In the genomic region with DNA sequence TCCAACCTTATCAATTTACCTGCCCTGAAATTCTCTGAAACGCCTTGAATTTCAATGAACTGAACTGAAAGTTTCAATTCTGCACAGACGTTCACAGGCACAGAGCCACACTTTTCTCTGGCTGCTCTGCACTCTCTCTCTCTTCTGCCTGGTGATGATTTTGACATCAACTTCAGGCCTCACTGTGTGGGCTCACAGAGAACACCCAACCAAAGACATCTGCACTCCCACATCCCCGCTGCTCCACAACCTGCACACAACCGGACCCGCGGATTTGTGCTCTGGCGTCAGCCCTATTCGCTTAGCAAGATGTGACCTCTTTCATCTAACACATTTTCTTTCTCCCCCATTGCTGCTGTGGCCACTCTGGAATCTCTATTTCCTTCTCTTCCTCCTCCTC, we compare ENCODE assay signal across 8 mouse cellular contexts. TPM values are rescaled to one million over a fixed set of nuclear protein-coding genes. Genes with fewer than 3 reads are reported as not detected.
A peak's percentile ranks its signal among the peaks of the same experiment; 100 is the strongest.
DNase-seq lines count a peak whose midpoint lies in the region; ATAC-seq and TF ChIP-seq lines count a peak whose summit lies in the region.

No protein-coding gene starts in this region.

- H3K4me3 ChIP-seq in kidney, embryonic 16.5 days (ENCODE audit: low read length) = peak overlapping the region; percentile 78
- no peak overlapping the region for H3K4me3 ChIP-seq in kidney, adult 2 months (ENCODE audit: insufficient read depth, low read depth, low read length)
- peak overlapping the region; percentile 25 for H3K4me3 ChIP-seq in ES-Bruce4 (ENCODE audit: low read depth, low read length)
- peak overlapping the region; percentile 84 for H3K4me3 ChIP-seq in cortical plate, adult 2 months (ENCODE audit: insufficient read depth, low read length)
- peak overlapping the region; percentile 90 for H3K4me3 ChIP-seq in intestine, embryonic 16.5 days (ENCODE audit: low read length)
- H3K4me3 ChIP-seq in olfactory bulb, adult 2 months (ENCODE audit: insufficient read depth, low read depth, low read length) = peak overlapping the region; percentile 34; the same call in 1 of the 2 replicates
- no peak overlapping the region for H3K4me3 ChIP-seq in thymus, adult 2 months (ENCODE audit: control insufficient read depth, insufficient read depth, low read length)

- TF ChIP-seq EP300 in ES-Bruce4 (IDR thresholded peaks at IDR 0.05; ENCODE audit: insufficient read depth, low read depth, low read length) = no peak

- no peaks in the 10 kb centered on the region for H3K9me3 ChIP-seq in kidney, embryonic 16.5 days (ENCODE audit: low read length)
- H3K9me3 ChIP-seq in ES-Bruce4 (replicated peaks; ENCODE audit: control insufficient read depth, insufficient read depth, low read length, poor library complexity, severe bottlenecking) = no peaks in the 10 kb centered on the region
- H3K9me3 ChIP-seq in intestine, embryonic 16.5 days (ENCODE audit: control insufficient read depth, low read length) = no peaks in the 10 kb centered on the region

- WGBS in kidney, embryonic 16.5 days = 29% methylated on average over 8 of the region's 8 CpGs
- 34% methylated on average over 8 of the region's 8 CpGs for WGBS in kidney, adult 2 months
- WGBS in intestine, embryonic 16.5 days = 28% methylated on average over 8 of the region's 8 CpGs
- 11% methylated on average over 8 of the region's 8 CpGs for WGBS in olfactory bulb, adult 2 months
- WGBS in thymus, adult 2 months = 25% methylated on average over 8 of the region's 8 CpGs

- no peak for TF ChIP-seq POLR2A in kidney, adult 2 months (IDR thresholded peaks at IDR 0.05; ENCODE audit: low read depth, low read length)
- TF ChIP-seq POLR2A in ES-Bruce4 (IDR thresholded peaks at IDR 0.05; ENCODE audit: insufficient read depth, low read length) = no peak
- TF ChIP-seq POLR2A in cortical plate, adult 2 months (IDR thresholded peaks at IDR 0.05; ENCODE audit: extremely low read depth, insufficient read depth, low read length) = no peak
- no peak for TF ChIP-seq POLR2A in olfactory bulb, adult 2 months (IDR thresholded peaks at IDR 0.05; ENCODE audit: insufficient read depth, low read depth, low read length)
- no peak for TF ChIP-seq POLR2A in thymus, adult 2 months (IDR thresholded peaks at IDR 0.05; ENCODE audit: control insufficient read depth, extremely low read depth, insufficient read depth, low read length, poor library complexity)

- H3K4me2 ChIP-seq in kidney, embryonic 16.5 days (replicated peaks; ENCODE audit: low read depth, low read length) = peak overlapping the region; percentile 80
- peak overlapping the region; percentile 79; the same call in 1 of the 2 replicates for H3K4me2 ChIP-seq in intestine, embryonic 16.5 days (ENCODE audit: low read depth, low read length)

- no peak for DNase-seq in kidney, adult 2 months
- no peak for DNase-seq in adrenal gland, adult 8-10 months
- DNase-seq in thymus, adult 2 months = no peak

- no peak for ATAC-seq in kidney, embryonic 16.5 days (ENCODE audit: low FRiP score, low TSS enrichment)
- ATAC-seq in intestine, embryonic 16.5 days = no peak

- H3K9ac ChIP-seq in kidney, embryonic 16.5 days (replicated peaks; ENCODE audit: low read length) = no peak overlapping the region
- H3K9ac ChIP-seq in ES-Bruce4 (ENCODE audit: low read depth, poor library complexity, severe bottlenecking) = peak overlapping the region; percentile 6; the same call in 1 of the 2 replicates
- H3K9ac ChIP-seq in intestine, embryonic 16.5 days (ENCODE audit: low read depth, low read length) = peak overlapping the region; percentile 20; the same call in 1 of the 2 replicates

- H3K4me1 ChIP-seq in kidney, embryonic 16.5 days (ENCODE audit: insufficient read depth, low read length) = peaks cover 12% of the 10 kb centered on the region
- no peaks in the 10 kb centered on the region; the same call in 1 of the 2 replicates for H3K4me1 ChIP-seq in kidney, adult 2 months (ENCODE audit: control insufficient read depth, insufficient read depth, low read length)
- no peaks in the 10 kb centered on the region for H3K4me1 ChIP-seq in ES-Bruce4 (ENCODE audit: control insufficient read depth, insufficient read depth, low read length)
- H3K4me1 ChIP-seq in cortical plate, adult 2 months (ENCODE audit: control insufficient read depth, insufficient read depth, low read length) = peaks cover 4% of the 10 kb centered on the region; the same call in 1 of the 2 replicates
- H3K4me1 ChIP-seq in intestine, embryonic 16.5 days (ENCODE audit: control insufficient read depth, insufficient read depth, low read length) = peaks cover 11% of the 10 kb centered on the region
- H3K4me1 ChIP-seq in olfactory bulb, adult 2 months (ENCODE audit: control insufficient read depth, insufficient read depth, low read length) = peaks cover 8% of the 10 kb centered on the region
- H3K4me1 ChIP-seq in thymus, adult 2 months (replicated peaks; ENCODE audit: control insufficient read depth, insufficient read depth, low read length) = peaks cover 9% of the 10 kb centered on the region

- H3K36me3 ChIP-seq in kidney, embryonic 16.5 days (ENCODE audit: insufficient read depth, low read length) = no peaks in the 10 kb centered on the region
- no peaks in the 10 kb centered on the region for H3K36me3 ChIP-seq in kidney, adult 2 months (ENCODE audit: control insufficient read depth, insufficient read depth, low read length)
- H3K36me3 ChIP-seq in ES-Bruce4 (ENCODE audit: control insufficient read depth, insufficient read depth, low read length, poor library complexity, severe bottlenecking) = no peaks in the 10 kb centered on the region
- H3K36me3 ChIP-seq in intestine, embryonic 16.5 days (ENCODE audit: control insufficient read depth, insufficient read depth, low read length) = no peaks in the 10 kb centered on the region
- H3K36me3 ChIP-seq in thymus, adult 2 months (ENCODE audit: control insufficient read depth, insufficient read depth, low read length) = peaks cover 6% of the 10 kb centered on the region; the same call in 1 of the 2 replicates

- H3K27ac ChIP-seq in kidney, embryonic 16.5 days (ENCODE audit: low read length) = 0 out of 2 replicates have a peak overlapping the region, but pooled peaks have one; percentile 24
- H3K27ac ChIP-seq in kidney, adult 2 months (ENCODE audit: insufficient read depth, low read depth, low read length) = no peak overlapping the region
- H3K27ac ChIP-seq in ES-Bruce4 (ENCODE audit: insufficient read depth, low read length) = peak overlapping the region; percentile 73
- H3K27ac ChIP-seq in cortical plate, adult 2 months (ENCODE audit: insufficient read depth, low read length) = no peak overlapping the region
- H3K27ac ChIP-seq in intestine, embryonic 16.5 days (ENCODE audit: low read length) = peak overlapping the region; percentile 96; the same call in 1 of the 2 replicates
- H3K27ac ChIP-seq in olfactory bulb, adult 2 months (ENCODE audit: insufficient read depth, low read depth, low read length) = no peak overlapping the region; the same call in 1 of the 2 replicates
- H3K27ac ChIP-seq in thymus, adult 2 months (ENCODE audit: control insufficient read depth, insufficient read depth, low read length) = no peak overlapping the region

- no peak for TF ChIP-seq CTCF in kidney, adult 2 months (conservative IDR thresholded peaks at IDR 0.05; ENCODE audit: insufficient read depth, insufficient read length, low read depth, low read length)
- TF ChIP-seq CTCF in ES-Bruce4 (IDR thresholded peaks at IDR 0.05; ENCODE audit: low read depth, low read length) = no peak
- no peak for TF ChIP-seq CTCF in cortical plate, adult 2 months (IDR thresholded peaks at IDR 0.05; ENCODE audit: extremely low read depth, insufficient read depth, low read length)
- TF ChIP-seq CTCF in olfactory bulb, adult 2 months (IDR thresholded peaks at IDR 0.05; ENCODE audit: insufficient read depth, low read depth, low read length) = no peak
- no peak for TF ChIP-seq CTCF in thymus, adult 2 months (IDR thresholded peaks at IDR 0.05; ENCODE audit: borderline replicate concordance, control insufficient read depth, extremely low read depth, insufficient read depth, low read length, poor library complexity)

- H3K27me3 ChIP-seq in kidney, embryonic 16.5 days (ENCODE audit: insufficient read depth, low read length) = no peaks in the 10 kb centered on the region
- H3K27me3 ChIP-seq in kidney, adult 2 months (replicated peaks; ENCODE audit: control insufficient read depth, insufficient read depth, low read length) = no peaks in the 10 kb centered on the region
- H3K27me3 ChIP-seq in ES-Bruce4 (ENCODE audit: control insufficient read depth, insufficient read depth, low read length, poor library complexity, severe bottlenecking) = no peaks in the 10 kb centered on the region
- H3K27me3 ChIP-seq in intestine, embryonic 16.5 days (replicated peaks; ENCODE audit: control insufficient read depth, insufficient read depth, low read length) = no peaks in the 10 kb centered on the region
- H3K27me3 ChIP-seq in thymus, adult 2 months (ENCODE audit: control insufficient read depth, insufficient read depth, low read length) = no peaks in the 10 kb centered on the region

RNA-seq across cellular contexts. Expression of a gene that starts 18.0 kb away (rescaled TPM):
- 0.36 TPM in 1 of 2 replicates, not detected in the other for polyA plus RNA-seq in kidney, embryonic 16.5 days (2015; fragmentation: Nextera tagmentation; extraction: Ambion mirVana)
- polyA plus RNA-seq in kidney, adult 2 months (2012; rRNA removed) = 0.03 and 0.11 TPM in 2 replicates
- not detected in 2 replicates for polyA plus RNA-seq in ES-Bruce4 (2011; ENCODE audit: insufficient read depth, insufficient read length, low read depth, missing spikeins)
- polyA plus RNA-seq in cortical plate, adult 2 months (2012; rRNA removed) = not detected in 2 replicates
- polyA plus RNA-seq in intestine, embryonic 16.5 days (2015; fragmentation: Nextera tagmentation; extraction: Ambion mirVana) = 1.1 and 1.4 TPM in 2 replicates
- polyA plus RNA-seq in olfactory bulb, adult 2 months (2012; ENCODE audit: insufficient read depth, insufficient read length, low replicate concordance, missing spikeins) = not detected in 2 replicates
- under 1 TPM in 2 of 4 experiments, not detected in 2; 0.17 to 0.31 TPM for total RNA-seq in adrenal gland, adult 8-10 months (2022)
- polyA plus RNA-seq in thymus, adult 2 months (2012; rRNA removed) = 0.54 and 0.85 TPM in 2 replicates

RNA-seq across cellular contexts. Expression of a gene that starts 18.0 kb away (rescaled TPM):
- polyA plus RNA-seq in kidney, embryonic 16.5 days (2015; fragmentation: Nextera tagmentation; extraction: Ambion mirVana) = not detected in 2 replicates
- polyA plus RNA-seq in kidney, adult 2 months (2012; rRNA removed) = 0.23 TPM in 1 of 2 replicates, not detected in the other
- polyA plus RNA-seq in ES-Bruce4 (2011; ENCODE audit: insufficient read depth, insufficient read length, low read depth, missing spikeins) = not detected in 2 replicates
- not detected in 2 replicates for polyA plus RNA-seq in cortical plate, adult 2 months (2012; rRNA removed)
- 0.38 TPM in 1 of 2 replicates, not detected in the other for polyA plus RNA-seq in intestine, embryonic 16.5 days (2015; fragmentation: Nextera tagmentation; extraction: Ambion mirVana)
- not detected in 2 replicates for polyA plus RNA-seq in olfactory bulb, adult 2 months (2012; ENCODE audit: insufficient read depth, insufficient read length, low replicate concordance, missing spikeins)
- under 1 TPM in 1 of 4 experiments, not detected in 3; 0.54 TPM for total RNA-seq in adrenal gland, adult 8-10 months (2022)
- polyA plus RNA-seq in thymus, adult 2 months (2012; rRNA removed) = 0.59 TPM in 1 of 2 replicates, not detected in the other

RNA-seq across cellular contexts. Expression of a gene that starts 43.3 kb away (rescaled TPM):
- polyA plus RNA-seq in kidney, embryonic 16.5 days (2015; fragmentation: Nextera tagmentation; extraction: Ambion mirVana) = 0.12 TPM in 1 of 2 replicates, not detected in the other
- 0.10 and 0.50 TPM in 2 replicates for polyA plus RNA-seq in kidney, adult 2 months (2012; rRNA removed)
- not detected in 2 replicates for polyA plus RNA-seq in ES-Bruce4 (2011; ENCODE audit: insufficient read depth, insufficient read length, low read depth, missing spikeins)
- polyA plus RNA-seq in cortical plate, adult 2 months (2012; rRNA removed) = 0.08 TPM in 1 of 2 replicates, not detected in the other
- 0.22 and 0.40 TPM in 2 replicates for polyA plus RNA-seq in intestine, embryonic 16.5 days (2015; fragmentation: Nextera tagmentation; extraction: Ambion mirVana)
- polyA plus RNA-seq in olfactory bulb, adult 2 months (2012; ENCODE audit: insufficient read depth, insufficient read length, low replicate concordance, missing spikeins) = not detected in 2 replicates
- total RNA-seq in adrenal gland, adult 8-10 months (2022) = under 1 TPM in 3 of 4 experiments, not detected in 1; 0.10 to 0.65 (median 0.22) TPM
- polyA plus RNA-seq in thymus, adult 2 months (2012; rRNA removed) = 9.6 and 12.1 TPM in 2 replicates

RNA-seq across cellular contexts. Expression of a gene that starts 46.8 kb away (rescaled TPM):
- 0.65 and 0.87 TPM in 2 replicates for polyA plus RNA-seq in kidney, embryonic 16.5 days (2015; fragmentation: Nextera tagmentation; extraction: Ambion mirVana)
- polyA plus RNA-seq in kidney, adult 2 months (2012; rRNA removed) = 0.45 and 1.6 TPM in 2 replicates
- polyA plus RNA-seq in ES-Bruce4 (2011; ENCODE audit: insufficient read depth, insufficient read length, low read depth, missing spikeins) = not detected in 2 replicates
- 2.0 and 2.2 TPM in 2 replicates for polyA plus RNA-seq in cortical plate, adult 2 months (2012; rRNA removed)
- polyA plus RNA-seq in intestine, embryonic 16.5 days (2015; fragmentation: Nextera tagmentation; extraction: Ambion mirVana) = 1.6 and 1.9 TPM in 2 replicates
- polyA plus RNA-seq in olfactory bulb, adult 2 months (2012; ENCODE audit: insufficient read depth, insufficient read length, low replicate concordance, missing spikeins) = not detected in 2 replicates
- total RNA-seq in adrenal gland, adult 8-10 months (2022) = 1 to 10 TPM in 1 of 4 experiments, under 1 TPM in 2, not detected in 1; 0.35 to 1.0 (median 0.59) TPM
- polyA plus RNA-seq in thymus, adult 2 months (2012; rRNA removed) = 17.8 and 18.6 TPM in 2 replicates

RNA-seq across cellular contexts. Expression of a gene that starts 55.1 kb away (rescaled TPM):
- 0.06 and 0.30 TPM in 2 replicates for polyA plus RNA-seq in kidney, embryonic 16.5 days (2015; fragmentation: Nextera tagmentation; extraction: Ambion mirVana)
- 0.15 and 0.31 TPM in 2 replicates for polyA plus RNA-seq in kidney, adult 2 months (2012; rRNA removed)
- not detected in 2 replicates for polyA plus RNA-seq in ES-Bruce4 (2011; ENCODE audit: insufficient read depth, insufficient read length, low read depth, missing spikeins)
- polyA plus RNA-seq in cortical plate, adult 2 months (2012; rRNA removed) = 0.04 and 0.19 TPM in 2 replicates
- polyA plus RNA-seq in intestine, embryonic 16.5 days (2015; fragmentation: Nextera tagmentation; extraction: Ambion mirVana) = 0.13 and 0.38 TPM in 2 replicates
- polyA plus RNA-seq in olfactory bulb, adult 2 months (2012; ENCODE audit: insufficient read depth, insufficient read length, low replicate concordance, missing spikeins) = not detected in 2 replicates
- 1 to 10 TPM in 1 of 4 experiments, under 1 TPM in 3; 0.22 to 1.0 (median 0.56) TPM for total RNA-seq in adrenal gland, adult 8-10 months (2022)
- 0.96 and 2.6 TPM in 2 replicates for polyA plus RNA-seq in thymus, adult 2 months (2012; rRNA removed)

Comparison
In these comparisons a context has a peak if more than half of its experiments do, and no peak if none do; other contexts are left out.
1. H3K27ac ChIP-seq: peak in kidney, embryonic 16.5 days (single experiment), ES-Bruce4 (single experiment) and intestine, embryonic 16.5 days (single experiment); none in kidney, adult 2 months (single experiment), cortical plate, adult 2 months (single experiment), olfactory bulb, adult 2 months (single experiment) and thymus, adult 2 months (single experiment).
2. H3K4me3 ChIP-seq: peak in kidney, embryonic 16.5 days (single experiment), ES-Bruce4 (single experiment), cortical plate, adult 2 months (single experiment), intestine, embryonic 16.5 days (single experiment) and olfactory bulb, adult 2 months (single experiment); none in kidney, adult 2 months (single experiment) and thymus, adult 2 months (single experiment).